ENCODE assay signal across 8 mouse cellular contexts in the genomic region with DNA sequence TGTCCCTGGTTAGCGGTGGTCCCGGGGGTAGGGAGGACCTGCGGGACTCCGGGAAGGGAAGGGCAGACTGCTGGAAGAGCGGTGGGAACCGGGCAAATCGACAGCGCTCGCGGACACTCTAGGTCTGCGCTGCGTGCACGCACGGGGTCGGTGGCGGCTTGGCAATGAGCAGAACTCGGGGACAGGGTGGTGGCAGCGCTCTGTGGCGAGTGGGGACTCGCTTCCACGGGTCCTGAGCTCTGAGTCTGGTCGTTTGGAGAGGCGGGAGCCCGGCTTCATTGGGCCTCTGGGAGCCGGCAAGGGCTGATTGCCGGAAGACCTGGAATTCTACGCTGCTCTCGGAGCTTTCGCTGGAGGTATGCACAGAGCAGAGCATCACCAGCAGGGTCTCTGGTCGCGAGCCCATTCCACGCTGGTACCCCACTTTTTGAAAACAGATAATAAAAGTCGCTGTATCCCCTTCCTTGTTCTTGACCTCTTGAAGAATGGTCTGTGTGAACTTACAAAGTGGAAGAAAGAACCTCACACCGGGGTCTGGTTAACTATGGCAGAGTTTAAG. TPM values are rescaled to one million over a fixed set of nuclear protein-coding genes. Genes with fewer than 3 reads are reported as not detected.
DNase-seq lines count a peak whose midpoint lies in the region; ATAC-seq lines count a peak whose summit lies in the region.

No protein-coding gene starts in this region.

- H3K27me3 ChIP-seq in embryonic facial prominence, embryonic 13.5 days, result peaks cover 96% of the 10 kb centered on the region
- H3K27me3 ChIP-seq in intestine, embryonic 15.5 days (replicated peaks), result peaks cover 91% of the 10 kb centered on the region
- H3K27me3 ChIP-seq in neural tube, embryonic 13.5 days, result peaks cover 98% of the 10 kb centered on the region

- DNase-seq in kidney, postnatal 4 days, result peak; percentile 22 to 34
- DNase-seq in kidney, adult 8-10 months, result no peak
- DNase-seq in lung, postnatal 10 days, result no peak
- no peak for DNase-seq in spleen, postnatal 36 days (ENCODE audit: low spot score in 2 of 2)

- peak overlapping the region; percentile 35 for H3K4me3 ChIP-seq in embryonic facial prominence, embryonic 13.5 days
- peak overlapping the region; percentile 16 for H3K4me3 ChIP-seq in intestine, embryonic 15.5 days (replicated peaks)
- H3K4me3 ChIP-seq in neural tube, embryonic 13.5 days, result peak overlapping the region; percentile 8; the same call in 1 of the 2 replicates

- ATAC-seq in embryonic facial prominence, embryonic 13.5 days (ENCODE audit: insufficient number of reproducible peaks, insufficient read depth, low FRiP score, low TSS enrichment, low read depth), result no peak
- ATAC-seq in intestine, embryonic 15.5 days, result no peak
- ATAC-seq in neural tube, embryonic 13.5 days (ENCODE audit: low read depth), result no peak
- ATAC-seq in inflammation-experienced regulatory T-cells, adult 6 months, result no peak

- peak overlapping the region; percentile 59 for H3K4me2 ChIP-seq in embryonic facial prominence, embryonic 13.5 days
- H3K4me2 ChIP-seq in intestine, embryonic 15.5 days (replicated peaks), result peak overlapping the region; percentile 50
- H3K4me2 ChIP-seq in neural tube, embryonic 13.5 days, result peak overlapping the region; percentile 29

- WGBS in embryonic facial prominence, embryonic 13.5 days, result under 1% methylated on average over 34 of the region's 34 CpGs
- WGBS in intestine, embryonic 15.5 days, result under 1% methylated on average over 34 of the region's 34 CpGs
- WGBS in neural tube, embryonic 13.5 days, result under 1% methylated on average over 34 of the region's 34 CpGs

- H3K9ac ChIP-seq in embryonic facial prominence, embryonic 13.5 days, result peak overlapping the region; percentile 41
- no peak overlapping the region for H3K9ac ChIP-seq in intestine, embryonic 15.5 days
- no peak overlapping the region for H3K9ac ChIP-seq in neural tube, embryonic 13.5 days

- peaks cover 52% of the 10 kb centered on the region for H3K4me1 ChIP-seq in embryonic facial prominence, embryonic 13.5 days
- H3K4me1 ChIP-seq in intestine, embryonic 15.5 days (replicated peaks), result peaks cover 20% of the 10 kb centered on the region
- H3K4me1 ChIP-seq in neural tube, embryonic 13.5 days (replicated peaks), result peaks cover 32% of the 10 kb centered on the region

- peak overlapping the region; percentile 48 for H3K27ac ChIP-seq in embryonic facial prominence, embryonic 13.5 days
- H3K27ac ChIP-seq in intestine, embryonic 15.5 days, result no peak overlapping the region
- H3K27ac ChIP-seq in neural tube, embryonic 13.5 days (replicated peaks), result no peak overlapping the region

- H3K9me3 ChIP-seq in embryonic facial prominence, embryonic 13.5 days, result no peaks in the 10 kb centered on the region
- H3K9me3 ChIP-seq in intestine, embryonic 15.5 days, result no peaks in the 10 kb centered on the region
- no peaks in the 10 kb centered on the region for H3K9me3 ChIP-seq in neural tube, embryonic 13.5 days

- H3K36me3 ChIP-seq in embryonic facial prominence, embryonic 13.5 days, result no peaks in the 10 kb centered on the region
- no peaks in the 10 kb centered on the region for H3K36me3 ChIP-seq in intestine, embryonic 15.5 days
- H3K36me3 ChIP-seq in neural tube, embryonic 13.5 days, result no peaks in the 10 kb centered on the region

RNA-seq across cellular contexts. Expression of a gene that starts 6.3 kb away (rescaled TPM):
- 14.5 and 15.1 TPM in 2 replicates for polyA plus RNA-seq in embryonic facial prominence, embryonic 13.5 days (2015; fragmentation: Nextera tagmentation; extraction: Ambion mirVana)
- 1.3 and 1.4 TPM in 2 replicates for polyA plus RNA-seq in intestine, embryonic 15.5 days (2015; fragmentation: Nextera tagmentation; extraction: Ambion mirVana)
- polyA plus RNA-seq in neural tube, embryonic 13.5 days (2015; fragmentation: Nextera tagmentation; extraction: Ambion mirVana), result 0.18 TPM in 1 of 2 replicates, not detected in the other
- polyA plus RNA-seq in inflammation-experienced regulatory T-cells, adult 6 months (2017; shearing (Covaris generic)), result not detected

RNA-seq across cellular contexts. Expression of a gene that starts 43.6 kb away (rescaled TPM):
- 21.2 and 27.2 TPM in 2 replicates for polyA plus RNA-seq in embryonic facial prominence, embryonic 13.5 days (2015; fragmentation: Nextera tagmentation; extraction: Ambion mirVana)
- 5.5 and 6.9 TPM in 2 replicates for polyA plus RNA-seq in intestine, embryonic 15.5 days (2015; fragmentation: Nextera tagmentation; extraction: Ambion mirVana)
- polyA plus RNA-seq in neural tube, embryonic 13.5 days (2015; fragmentation: Nextera tagmentation; extraction: Ambion mirVana), result 16.2 and 20.6 TPM in 2 replicates
- 1 to 10 TPM in 2 of 3 experiments, under 1 TPM in 1; 0.11 to 1.4 (median 1.2) TPM for polyA plus RNA-seq in inflammation-experienced regulatory T-cells, adult 6 months (2017; shearing (Covaris generic))

Comparison
In these comparisons a context has a peak if more than half of its experiments do, and no peak if none do; other contexts are left out.
1. DNase-seq: peak in kidney, postnatal 4 days (2 of 2); none in kidney, adult 8-10 months (0 of 2), lung, postnatal 10 days (single experiment) and spleen, postnatal 36 days (0 of 2).
2. Peak in every context shown above with its lines, with median percentiles within 50 percentile points of each other: H3K4me2 ChIP-seq and H3K4me3 ChIP-seq.